Comparison of ENCODE assay signal across 34 mouse cellular contexts in the genomic region with DNA sequence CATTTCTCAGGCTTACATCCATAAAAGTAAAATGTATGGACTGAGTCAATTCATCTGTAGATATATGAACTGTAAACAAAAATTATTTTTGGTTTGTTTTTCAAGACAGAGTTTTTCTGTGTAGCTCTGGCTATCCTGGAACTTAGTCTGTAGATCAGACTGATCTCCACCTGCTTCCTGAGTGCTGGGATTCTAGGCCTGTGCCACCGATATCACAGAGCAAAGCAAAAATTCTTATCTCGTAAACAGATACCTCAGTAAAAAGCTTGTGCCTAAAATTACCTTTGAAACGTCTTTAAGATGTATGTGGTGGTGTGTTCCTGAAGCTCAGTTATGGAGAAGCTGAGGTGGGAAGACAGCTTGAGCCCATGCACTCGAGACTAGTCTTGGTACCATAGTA.
"Had no signal": no experiment of that assay in that cellular context is flagged by ENCODE, and none has a peak within 500 bp of the region (broad histone marks: within the 10 kb centered on the region; RNA-seq: fewer than 3 reads in every experiment).

No protein-coding gene starts in this region.

- H3K27ac ChIP-seq: heart, embryonic 10.5 days; heart, embryonic 13.5 days; heart, embryonic 15.5 days; hindbrain, embryonic 10.5 days; hindbrain, embryonic 12.5 days; hindbrain, embryonic 13.5 days; hindbrain, embryonic 14.5 days; hindbrain, embryonic 15.5 days; hindbrain, postnatal 0 days; intestine, embryonic 15.5 days; kidney, embryonic 15.5 days; kidney, postnatal 0 days; layer of hippocampus, adult 2 months; left cerebral cortex, adult 2 months had no signal

- H3K27me3 ChIP-seq: heart, embryonic 13.5 days; heart, embryonic 15.5 days; hindbrain, embryonic 12.5 days; hindbrain, embryonic 13.5 days; hindbrain, embryonic 15.5 days; intestine, embryonic 15.5 days; kidney, embryonic 15.5 days had no signal

- ATAC-seq: hindbrain, embryonic 16.5 days; hindbrain, postnatal 0 days; inflammation-experienced regulatory T-cells, adult 6 months; intestine, embryonic 15.5 days; intestine, embryonic 16.5 days; intestine, postnatal 0 days had no signal

- DNase-seq: heart, postnatal 10 days; heart, postnatal 14 days; heart, postnatal 36 days; heart, postnatal 4 days; kidney, adult 11 months; kidney, adult 18-20 months; kidney, adult 2 months; kidney, adult 8-10 months; kidney, postnatal 10 days; kidney, postnatal 14 days; kidney, postnatal 25 days; kidney, postnatal 36 days; kidney, postnatal 4 days; layer of hippocampus, adult 9-11 months; layer of hippocampus, postnatal 36 days had no signal

- H3K4me1 ChIP-seq: heart, embryonic 10.5 days; heart, embryonic 13.5 days; heart, embryonic 15.5 days; hindbrain, embryonic 10.5 days; hindbrain, embryonic 12.5 days; hindbrain, embryonic 13.5 days; hindbrain, embryonic 15.5 days; intestine, embryonic 15.5 days; kidney, embryonic 15.5 days had no signal

- H3K4me2 ChIP-seq: heart, embryonic 11.5 days; heart, embryonic 13.5 days; heart, embryonic 15.5 days; hindbrain, embryonic 12.5 days; hindbrain, embryonic 13.5 days; hindbrain, embryonic 14.5 days; hindbrain, embryonic 15.5 days; intestine, embryonic 15.5 days; kidney, embryonic 15.5 days had no signal

- H3K9me3 ChIP-seq: heart, embryonic 10.5 days; heart, embryonic 13.5 days; heart, embryonic 15.5 days; hindbrain, embryonic 10.5 days; hindbrain, embryonic 12.5 days; hindbrain, embryonic 13.5 days; hindbrain, embryonic 15.5 days; intestine, embryonic 15.5 days; kidney, embryonic 15.5 days had no signal

- H3K36me3 ChIP-seq: heart, embryonic 15.5 days; hindbrain, embryonic 13.5 days; hindbrain, embryonic 15.5 days; intestine, embryonic 15.5 days had no signal

- H3K4me3 ChIP-seq: heart, embryonic 10.5 days; heart, embryonic 13.5 days; heart, embryonic 15.5 days; hindbrain, embryonic 10.5 days; hindbrain, embryonic 12.5 days; hindbrain, embryonic 13.5 days; hindbrain, embryonic 15.5 days; intestine, embryonic 15.5 days; kidney, embryonic 15.5 days; layer of hippocampus, adult 2 months; left cerebral cortex, adult 2 months had no signal

- H3K9ac ChIP-seq: heart, embryonic 13.5 days; heart, embryonic 15.5 days; hindbrain, embryonic 12.5 days; hindbrain, embryonic 13.5 days; hindbrain, embryonic 14.5 days; hindbrain, embryonic 15.5 days; intestine, embryonic 15.5 days; kidney, embryonic 15.5 days had no signal
